Mouse (Mus musculus): ENCODE measurements around the gene Chek2.
"Not testable (repeated sequence)": the region's sequence is repeated elsewhere in the genome, so short reads cannot be mapped to it uniquely, and the experiment has no call there.

The Chek2 gene

DNA sequence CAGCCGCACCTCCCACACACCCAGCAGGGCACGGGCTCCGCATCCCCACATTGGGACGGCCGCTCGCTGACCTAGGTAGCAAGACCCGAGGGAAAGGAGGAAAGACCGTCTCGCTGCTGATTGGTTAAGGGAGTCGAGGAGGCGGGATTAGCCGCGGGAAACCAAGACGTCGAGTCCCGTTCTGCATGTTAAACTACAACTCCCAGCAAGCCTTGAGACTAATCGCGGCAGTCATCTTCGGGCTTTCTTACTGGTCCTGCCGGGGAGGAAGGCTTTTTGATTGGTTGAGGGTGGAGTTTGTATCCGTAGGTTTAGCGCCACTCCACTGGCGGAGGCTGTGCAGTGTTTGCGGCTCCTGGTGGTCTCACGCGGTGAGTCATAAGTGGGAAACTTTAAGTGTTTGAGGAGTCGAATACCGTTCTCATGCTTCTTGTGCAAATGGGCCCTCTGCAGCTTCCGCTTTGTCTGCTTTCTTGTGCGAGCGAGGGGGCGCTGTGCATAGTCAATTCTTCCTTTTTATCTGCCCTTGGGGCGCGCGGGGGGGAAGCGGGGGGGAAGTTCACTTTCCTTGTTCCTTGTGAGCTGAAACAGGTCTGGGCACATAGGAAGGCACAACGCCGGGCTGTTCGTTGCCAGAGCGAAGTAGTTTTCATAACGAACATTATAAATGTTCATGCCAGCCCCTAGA, at the start of gene Chek2, which contains the start of gene Hscb:
TSS of gene Chek2 (plus strand) at position 302 of the 688 bp plus-strand sequence.
TSS of gene Hscb (minus strand) at position 100 of the 688 bp plus-strand sequence.
- peak; percentile 99 for DNase-seq (ENCODE audit: low read depth)

DNA sequence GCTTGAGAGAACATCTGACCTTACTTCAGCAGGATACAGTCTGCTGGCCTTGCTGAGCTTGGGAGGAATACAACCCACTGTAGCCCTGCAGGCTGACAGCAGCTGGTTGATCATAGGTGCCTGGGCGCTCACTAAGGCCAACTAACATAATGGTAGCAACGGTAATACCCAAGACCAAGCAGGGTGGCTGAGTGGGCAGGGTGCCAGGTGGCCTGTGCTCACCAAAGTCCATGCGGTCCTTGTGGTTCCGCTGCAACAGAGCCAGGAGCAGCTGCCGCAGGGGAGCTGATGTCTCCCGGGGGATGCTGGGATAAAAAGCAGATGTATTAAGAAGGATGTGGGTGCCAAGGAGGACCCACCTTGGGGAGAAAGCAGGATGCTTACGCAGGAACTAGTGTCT, 45.4 kb upstream of the Chek2 start:
- no peak for DNase-seq (ENCODE audit: low read depth)

DNA sequence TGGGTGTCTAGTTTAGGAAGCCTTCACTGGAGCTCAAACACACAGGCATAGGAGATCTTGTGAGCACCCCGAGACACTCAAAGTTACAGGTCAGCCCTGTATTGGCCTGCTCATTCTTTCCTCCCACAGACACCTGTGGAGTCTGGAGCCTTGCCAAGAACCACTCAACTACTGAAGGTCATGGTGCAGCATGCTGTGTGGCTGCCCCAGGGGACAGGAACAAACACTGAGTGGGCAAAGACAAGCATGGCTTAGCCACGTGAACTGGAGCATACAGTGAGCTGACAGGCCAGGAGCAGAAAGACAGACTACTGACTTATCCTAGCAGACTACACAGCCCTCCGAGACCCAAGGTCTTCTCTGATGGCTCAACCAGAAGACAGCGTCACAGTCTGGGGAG, 42.1 kb upstream of the Chek2 start:
- DNase-seq (ENCODE audit: low read depth) = no peak

GRCm38 (mm10) chr5:110801036-110801624, 38.6 kb upstream of the Chek2 start:
- DNase-seq (ENCODE audit: low read depth) = no peak

DNA sequence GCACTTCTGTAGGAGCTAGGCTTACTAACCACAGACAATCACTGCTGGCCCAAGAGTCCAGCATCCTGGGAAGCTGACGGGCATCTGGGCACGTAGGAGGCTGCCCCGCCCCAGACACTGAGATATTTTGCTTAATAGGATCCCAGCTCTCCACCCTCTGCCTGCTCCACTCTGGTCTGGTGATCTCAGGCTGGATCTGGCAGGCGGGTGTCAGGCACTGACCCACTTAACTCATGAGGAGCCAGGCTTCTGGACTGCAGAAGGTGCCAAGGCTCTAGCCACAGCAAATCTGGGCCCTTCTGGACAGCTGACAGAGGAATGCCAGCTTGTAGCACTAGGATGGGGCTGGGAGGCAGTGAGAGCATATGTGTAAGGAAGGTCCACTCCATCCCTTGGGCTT, 37.6 kb upstream of the Chek2 start:
- DNase-seq (ENCODE audit: low read depth) = no peak

GRCm38 (mm10) chr5:110802809-110803208, 37.0 kb upstream of the Chek2 start:
- no peak for DNase-seq (ENCODE audit: low read depth)

GRCm38 (mm10) chr5:110804012-110804743, 35.6 kb upstream of the Chek2 start:
- no peak for DNase-seq (ENCODE audit: low read depth)

DNA sequence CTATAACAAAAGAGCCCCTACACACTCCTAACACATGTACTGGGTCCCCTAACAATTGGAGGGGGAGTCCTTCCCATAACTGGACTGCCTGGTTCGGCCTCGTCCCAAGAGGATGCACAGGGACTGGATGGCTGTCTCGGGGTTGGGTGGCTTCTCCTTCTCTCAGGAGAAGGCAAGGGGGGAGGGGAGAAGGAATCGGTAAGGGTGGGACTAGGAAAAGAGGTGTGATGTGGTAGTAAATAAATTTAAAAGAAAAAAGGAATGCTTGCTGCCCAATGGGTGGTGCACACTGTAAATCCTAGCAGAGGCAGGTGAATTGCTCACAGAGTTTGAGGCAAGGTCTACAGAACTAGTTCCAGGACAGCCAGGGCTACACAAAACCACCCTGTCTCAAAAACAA, 33.6 kb upstream of the Chek2 start:
- DNase-seq (ENCODE audit: low read depth) = no peak

- no peak for DNase-seq (ENCODE audit: low read depth)
These were observed 33.1 kb upstream of the Chek2 start for GRCm38 (mm10) chr5:110806676-110807075.

DNA sequence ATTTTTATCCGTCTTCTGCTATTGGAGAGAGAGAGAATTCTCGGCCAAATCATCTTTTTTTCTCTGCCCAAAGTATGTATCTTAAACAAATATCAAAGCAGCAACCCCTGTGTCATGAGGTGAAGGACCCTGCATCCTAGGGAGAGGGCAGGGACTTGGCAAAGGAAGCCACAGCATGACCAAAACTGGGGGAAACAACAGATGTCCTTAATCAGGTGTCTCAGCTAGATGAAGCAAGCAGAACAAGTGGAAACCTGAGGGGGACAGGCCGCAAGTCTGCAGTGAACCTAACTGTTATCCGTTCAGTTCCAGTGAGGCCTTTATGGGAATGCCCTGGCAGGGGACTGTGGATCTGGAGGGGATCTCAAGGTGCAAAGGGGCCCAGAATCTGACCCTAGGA, 32.3 kb upstream of the Chek2 start:
- DNase-seq (ENCODE audit: low read depth) = no peak

GRCm38 (mm10) chr5:110808061-110808631, 31.6 kb upstream of the Chek2 start:
- DNase-seq (ENCODE audit: low read depth) = peak; percentile 93

GRCm38 (mm10) chr5:110808821-110809666, 30.7 kb upstream of the Chek2 start:
- peak; percentile 70 for DNase-seq (ENCODE audit: low read depth)

DNA sequence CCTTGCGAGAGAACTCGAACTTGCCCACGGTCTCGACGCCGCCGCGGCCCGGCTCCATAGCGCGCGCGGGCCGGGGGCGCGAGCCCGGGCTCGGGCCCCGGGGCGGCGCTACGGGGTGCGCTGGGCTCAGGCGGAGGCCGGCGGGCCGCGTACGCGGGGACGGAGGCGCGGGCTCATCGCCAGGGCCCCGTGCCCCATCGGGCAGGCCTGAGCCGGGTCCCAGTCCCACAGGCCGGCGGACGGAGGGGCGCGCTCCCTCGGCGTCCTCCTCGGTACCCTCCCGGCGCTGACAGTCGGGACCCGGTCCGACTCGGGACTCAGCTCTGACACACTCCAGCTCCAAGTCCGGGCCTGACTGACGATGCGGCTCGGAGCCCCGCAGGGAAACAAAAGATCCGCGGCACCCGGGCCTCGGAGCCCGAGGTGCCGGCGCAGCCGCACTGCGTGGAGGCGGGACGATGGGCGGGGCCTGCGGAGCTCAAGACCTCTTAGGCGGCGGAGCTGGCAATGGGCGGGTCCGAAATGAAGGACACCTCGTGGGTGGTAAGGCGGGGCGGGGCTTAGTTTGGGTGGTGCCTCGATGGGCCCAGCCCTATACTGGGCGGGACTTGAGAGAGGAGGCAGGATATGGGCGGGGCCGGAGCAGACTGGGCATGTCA, 30.0 kb upstream of the Chek2 start, which contains the start of gene Ulk1:
TSS of gene Ulk1 (minus strand) at position 431 of the 659 bp plus-strand sequence.
- DNase-seq (ENCODE audit: low read depth) = peak; percentile 100

DNA sequence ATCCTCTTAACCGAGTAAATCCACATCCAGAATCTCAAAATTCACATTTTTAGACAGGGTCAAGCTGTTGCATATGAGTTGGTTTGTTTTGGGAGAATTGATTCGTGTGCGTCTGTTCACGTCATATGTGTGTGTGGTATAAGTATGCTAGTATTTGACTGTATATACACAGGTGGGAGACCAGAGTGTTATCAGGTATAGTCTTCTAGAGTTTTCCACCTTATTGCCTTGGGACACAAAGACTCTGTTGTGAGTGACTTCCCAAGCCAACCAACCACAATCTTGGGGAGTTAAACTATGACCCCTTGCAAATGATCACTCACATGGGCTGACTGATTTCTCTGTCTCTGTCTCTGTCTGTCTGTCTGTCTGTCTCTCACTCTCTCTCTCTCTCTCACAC, 15.4 kb upstream of the Chek2 start:
- DNase-seq (ENCODE audit: low read depth) = no peak

GRCm38 (mm10) chr5:110826781-110827495, 12.8 kb upstream of the Chek2 start:
- DNase-seq (ENCODE audit: low read depth) = no peak

DNA sequence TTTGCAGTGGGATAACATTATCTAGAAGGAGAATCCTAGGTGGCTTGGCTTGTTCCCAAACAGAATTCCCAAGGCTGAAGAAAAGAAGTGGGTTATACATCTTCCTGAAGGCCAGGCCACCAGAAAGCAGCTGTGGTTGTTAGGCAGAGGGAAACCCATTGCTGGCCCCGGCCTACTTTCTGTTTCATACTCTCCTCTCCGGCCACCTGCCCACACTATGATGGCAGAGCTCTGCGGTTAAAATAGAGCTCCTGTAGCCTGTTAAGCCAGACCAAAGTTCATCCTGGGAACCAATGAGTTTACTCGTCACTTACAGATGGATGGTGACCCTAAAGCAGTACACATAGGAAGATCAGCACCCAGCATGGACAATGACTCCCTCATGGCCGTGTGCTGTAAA, 12.2 kb upstream of the Chek2 start:
- no peak for DNase-seq (ENCODE audit: low read depth)

GRCm38 (mm10) chr5:110831036-110831720, 8.6 kb upstream of the Chek2 start:
- no peak for DNase-seq (ENCODE audit: low read depth)

DNA sequence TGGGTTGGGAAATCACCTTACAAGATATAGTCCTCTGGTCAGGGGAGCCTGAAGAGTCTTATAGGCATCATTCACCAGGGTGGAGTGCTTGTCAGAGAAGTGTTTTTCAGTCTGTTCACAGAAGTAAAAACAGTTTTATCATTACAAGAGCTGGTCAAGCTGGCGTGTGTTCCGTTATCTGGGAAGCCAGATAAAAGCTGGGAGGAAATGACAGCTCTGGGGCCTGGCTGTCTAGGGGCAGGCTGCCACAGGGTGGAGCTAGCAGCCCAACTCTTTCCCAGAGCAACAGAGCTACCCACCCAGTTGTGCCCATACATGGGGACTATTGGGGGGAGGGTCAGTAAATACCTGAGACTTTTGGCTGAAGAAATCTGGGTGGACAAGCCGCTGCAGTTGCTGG, 3.8 kb upstream of the Chek2 start:
- no peak for DNase-seq (ENCODE audit: low read depth)

DNA sequence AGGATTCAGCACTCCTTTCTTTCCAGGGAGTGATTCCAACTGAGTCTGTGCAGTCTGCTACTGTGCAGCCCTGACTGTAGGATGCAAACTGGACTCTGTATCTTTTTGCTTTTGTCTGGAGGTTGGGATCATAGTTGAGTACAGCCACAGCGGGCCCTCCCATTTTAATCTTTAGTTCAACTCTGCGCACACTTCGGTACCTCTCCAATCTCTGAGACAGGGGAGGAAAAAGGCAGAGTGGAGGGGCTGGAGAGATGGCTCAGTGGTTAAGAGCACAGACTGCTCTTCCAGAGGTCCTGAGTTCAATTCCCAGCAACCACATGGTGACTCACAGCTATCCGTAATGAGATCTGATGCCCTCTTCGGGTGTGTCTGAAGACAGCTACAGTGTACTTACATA, 1.8 kb upstream of the Chek2 start:
- not testable (repeated sequence) for DNase-seq (ENCODE audit: low read depth)

Data from induced T-regulatory cell, adult 2 months (primary cell).